Mouse (Mus musculus) retina, postnatal 7 days (tissue): Measurements from ENCODE around the gene Eps8.

Experiments used
- DNase-seq: peaks from one replicate; pipeline ENCODE4 v3.0.0-alpha.2; 2012; ENCODE audit warnings: low read depth, low spot score

Eps8 gene

DNA sequence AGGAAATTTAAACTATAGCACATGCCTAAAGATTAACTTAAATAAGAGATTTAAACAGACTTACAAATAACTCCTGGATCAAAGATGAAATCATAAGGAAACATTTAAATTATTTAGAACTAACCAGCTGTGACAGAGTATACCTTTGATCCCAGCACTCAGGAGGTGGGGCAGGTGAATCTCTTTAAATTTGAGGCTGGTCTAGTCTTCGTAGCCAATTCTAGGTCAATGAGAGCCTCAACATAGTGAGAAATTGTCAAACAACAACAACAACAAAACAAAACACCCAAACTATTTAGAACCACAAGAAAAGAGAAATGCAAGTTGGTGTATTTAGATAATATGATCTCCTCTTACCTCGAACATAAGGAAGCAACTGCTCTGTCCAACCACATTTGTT is at the start of gene Eps8:
Gene Eps8, minus strand, starts transcription at position 101 of the 400 bp plus-strand sequence.
- DNase-seq: no peak

DNA sequence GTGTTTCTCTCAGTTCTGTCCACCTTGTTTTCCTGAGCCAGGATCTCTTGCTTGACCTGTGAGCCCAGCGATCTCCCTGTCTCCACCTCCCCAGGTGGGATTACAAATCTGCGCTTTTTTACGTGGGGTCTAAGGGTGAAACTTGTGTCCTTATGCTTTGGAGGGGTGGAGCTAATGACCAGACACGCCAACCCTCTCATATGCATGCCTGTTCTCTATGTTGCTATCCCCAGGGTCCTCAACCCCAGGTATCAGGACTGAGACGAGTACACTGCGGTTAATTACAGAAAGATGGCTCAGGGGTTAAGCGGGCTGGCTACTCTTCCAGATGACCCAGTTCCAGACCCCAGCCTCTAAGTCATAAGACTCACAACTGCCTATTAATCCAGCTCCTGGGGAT is 48.8 kb upstream of the Eps8 start:
- DNase-seq: no peak

DNA sequence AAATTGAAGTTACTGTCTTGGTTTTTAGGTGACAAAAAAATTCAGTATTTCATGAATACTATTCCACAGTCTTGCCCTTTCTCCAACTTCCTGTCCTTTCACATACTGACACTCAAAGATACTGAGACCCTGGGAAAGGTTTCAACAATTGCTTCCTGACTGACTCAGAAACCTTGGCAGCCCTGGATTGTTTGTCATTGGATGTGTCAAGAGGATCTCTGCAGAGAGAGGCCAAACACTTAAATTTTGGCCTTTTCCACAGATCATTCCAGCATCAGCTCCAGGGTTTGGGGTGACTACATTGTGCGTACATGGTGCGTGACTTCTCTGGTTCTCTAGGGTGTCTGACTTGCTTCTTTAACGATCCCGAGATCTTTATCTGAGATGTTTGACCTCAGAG is 48.2 kb upstream of the Eps8 start:
- DNase-seq: no peak

DNA sequence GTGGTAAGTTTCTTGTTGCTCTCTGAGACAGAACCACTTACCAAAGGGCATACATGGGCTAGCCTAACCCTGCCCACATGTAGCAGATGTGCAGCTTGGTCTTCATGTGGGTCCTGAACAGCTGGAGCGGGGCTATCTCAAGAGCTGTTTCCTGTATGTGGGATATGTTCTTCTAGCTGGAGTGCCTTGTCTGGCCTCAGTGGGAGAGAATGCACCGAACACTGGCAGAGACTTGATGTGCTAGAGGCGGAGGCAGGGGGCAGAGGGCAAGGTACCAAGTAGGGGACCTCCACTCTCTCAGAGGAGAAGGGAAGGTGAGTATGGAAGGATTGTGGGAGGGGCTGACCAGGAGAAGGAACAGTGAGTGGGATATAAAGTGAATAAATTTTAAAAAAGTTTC is 47.5 kb upstream of the Eps8 start:
- DNase-seq: no peak

DNA sequence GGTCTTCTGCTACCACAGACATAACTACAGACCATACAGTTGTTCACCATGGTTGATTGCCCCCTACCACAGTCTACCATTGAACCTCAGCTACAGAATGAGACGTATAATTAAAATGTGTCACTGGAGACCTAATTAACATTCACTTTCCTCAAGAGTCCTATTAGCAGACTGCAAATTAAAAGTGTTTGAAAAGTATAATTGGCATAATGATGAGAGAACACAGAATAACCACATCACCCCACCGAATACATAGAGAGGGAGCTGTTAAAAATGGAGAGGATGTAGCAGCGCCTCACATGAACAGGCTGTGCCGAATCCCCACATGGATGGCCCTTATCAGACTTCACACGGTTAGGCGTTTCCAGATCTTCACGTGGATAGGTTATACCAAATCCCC is 44.8 kb upstream of the Eps8 start:
- DNase-seq: no peak

DNA sequence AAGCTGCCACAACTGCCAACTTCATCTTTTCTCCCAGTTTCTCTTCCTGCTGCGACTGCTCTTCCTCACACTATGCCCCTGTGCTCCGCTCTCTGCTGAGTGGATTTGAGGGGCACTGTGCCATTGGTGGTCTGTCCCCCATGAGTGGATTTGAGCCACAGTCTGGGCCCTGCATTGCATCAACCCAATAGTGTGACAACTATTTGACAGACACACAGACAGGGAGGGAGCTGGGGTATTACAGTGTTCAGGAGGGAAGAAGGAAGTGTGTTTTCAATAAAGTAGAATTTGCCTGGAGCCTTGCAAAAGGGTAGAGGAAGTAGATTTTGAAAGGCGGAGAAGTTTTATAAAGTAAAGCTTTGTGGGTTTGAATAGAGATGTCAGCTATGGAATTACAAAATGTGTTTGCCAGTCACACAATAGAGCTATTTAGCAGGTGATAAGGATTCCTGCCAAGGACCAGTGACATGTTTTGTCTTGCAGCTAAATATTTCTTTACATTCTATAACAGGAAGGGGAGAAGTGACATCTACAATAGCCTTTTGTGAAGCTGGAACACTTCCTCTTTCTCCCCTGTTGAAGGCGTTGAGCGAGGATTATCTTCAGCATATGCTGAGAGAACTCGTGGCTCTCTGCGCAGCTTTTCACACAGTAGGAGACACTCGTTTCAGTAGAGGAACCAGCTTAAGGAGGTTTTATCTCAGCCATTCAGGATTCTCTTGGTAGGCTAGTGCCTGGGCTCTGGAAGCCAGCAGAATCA is 41.9 kb upstream of the Eps8 start:
- no peak for DNase-seq

DNA sequence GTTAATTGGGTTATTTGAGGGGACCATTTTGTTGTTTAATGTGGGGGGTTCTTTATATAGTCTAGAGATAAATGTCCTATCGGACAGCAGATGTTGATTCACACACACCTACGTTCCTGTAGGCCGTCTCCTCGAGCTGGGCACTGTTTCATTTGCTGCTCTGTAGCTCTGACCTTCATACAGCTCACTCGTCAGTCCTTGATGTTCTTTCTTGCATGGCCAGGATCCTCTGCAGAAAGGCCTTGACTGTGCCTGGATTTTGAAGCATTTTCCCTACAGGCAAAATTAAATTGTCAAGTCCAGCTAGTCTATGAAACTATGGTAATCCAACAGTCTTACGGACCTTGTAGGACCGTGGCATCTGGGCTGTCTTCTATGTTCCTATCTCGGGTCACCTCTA is 40.4 kb upstream of the Eps8 start:
- DNase-seq: no peak

DNA sequence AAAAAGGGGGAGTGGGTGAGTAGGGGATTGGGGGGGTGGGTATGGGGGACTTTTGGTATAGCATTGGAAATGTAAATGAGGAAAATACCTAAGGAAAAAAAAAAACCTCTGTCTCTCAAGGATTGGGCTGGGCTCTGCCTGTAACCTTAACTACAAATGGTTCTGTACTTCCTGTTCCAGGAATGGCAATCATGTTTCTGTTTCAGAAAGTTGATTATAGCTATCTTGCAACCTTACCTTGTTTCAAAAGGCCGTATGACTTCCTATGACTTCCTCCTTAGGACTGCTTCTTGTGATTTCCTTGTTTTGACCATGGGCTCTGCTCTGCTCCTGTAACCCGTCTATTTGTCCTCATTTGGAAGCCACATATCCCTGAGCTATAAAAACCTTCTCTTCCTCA is 39.6 kb upstream of the Eps8 start:
- no peak for DNase-seq

DNA sequence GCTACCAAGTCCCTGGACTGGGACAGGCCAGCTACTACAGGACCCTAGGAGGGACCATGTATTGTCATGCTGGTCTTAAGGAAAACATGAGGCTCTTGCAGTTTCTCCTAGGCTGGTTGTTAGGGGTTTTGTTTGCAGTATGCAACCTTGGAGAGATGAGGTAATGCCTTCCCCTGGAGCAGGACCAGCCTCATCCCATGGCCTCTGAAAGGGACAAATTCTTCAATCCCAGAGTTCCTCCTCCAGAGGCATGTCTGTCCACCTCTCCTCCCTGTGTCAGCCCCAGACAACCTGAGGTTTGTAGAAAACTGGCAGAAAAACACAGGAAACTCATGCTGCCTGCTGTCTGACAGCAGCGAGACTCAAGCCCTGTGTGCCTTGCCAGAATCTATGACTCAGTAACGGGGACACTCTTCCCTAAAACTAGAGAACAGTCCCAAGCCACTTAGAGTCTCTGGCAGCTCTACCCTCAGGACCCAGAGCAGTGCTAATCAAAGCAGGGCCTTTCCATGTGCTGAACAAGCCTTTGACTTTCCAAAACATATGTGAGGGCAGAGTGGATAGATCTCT is 36.0 kb upstream of the Eps8 start:
- no peak for DNase-seq

DNA sequence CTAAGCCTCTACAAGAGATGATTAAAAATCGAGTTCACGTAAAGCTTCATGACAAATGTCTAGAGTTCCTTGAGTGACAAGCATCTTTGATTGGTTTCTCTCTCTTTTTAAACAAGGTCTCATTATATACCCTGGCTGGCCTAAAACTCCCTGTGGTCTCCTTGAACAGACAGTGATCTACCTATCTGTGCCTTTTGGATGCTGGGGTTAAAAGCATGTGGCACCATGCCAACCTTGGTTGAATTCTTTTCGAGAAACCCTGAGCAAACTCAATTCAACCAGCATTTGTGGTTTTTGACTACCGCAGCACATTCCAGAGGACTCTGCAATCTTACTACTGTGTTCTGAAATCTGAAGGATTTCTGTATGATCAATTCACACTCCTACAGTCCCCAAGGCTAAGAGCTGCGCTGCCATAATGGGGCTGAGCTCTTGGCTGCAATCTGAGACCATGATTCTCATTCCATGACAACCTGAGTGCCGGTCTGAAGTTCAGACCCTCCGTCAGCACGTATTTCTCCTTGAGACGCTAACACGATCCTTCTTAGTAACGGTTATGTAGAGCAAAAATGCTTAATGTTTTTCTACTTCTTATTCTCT is 33.9 kb upstream of the Eps8 start:
- no peak for DNase-seq

DNA sequence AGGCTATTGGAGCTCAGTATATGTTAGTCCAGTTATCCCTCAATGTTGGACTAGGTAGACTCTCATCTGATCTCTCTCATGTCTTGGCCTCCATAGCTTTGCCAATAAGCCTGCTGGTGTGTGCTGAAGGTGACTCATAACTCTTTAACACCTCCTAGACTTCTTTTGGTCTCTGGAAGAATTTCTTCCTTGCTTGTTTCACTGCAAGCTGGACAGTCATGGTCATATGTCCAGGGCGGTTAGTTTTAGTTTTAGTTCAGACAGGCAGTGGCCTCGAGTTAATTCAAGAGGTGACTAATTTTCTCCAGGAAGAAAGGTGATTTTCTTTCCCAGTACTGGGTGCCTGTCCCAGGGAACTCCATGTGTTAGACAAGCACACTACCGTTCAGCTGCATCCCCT is 33.4 kb upstream of the Eps8 start:
- DNase-seq: no peak

DNA sequence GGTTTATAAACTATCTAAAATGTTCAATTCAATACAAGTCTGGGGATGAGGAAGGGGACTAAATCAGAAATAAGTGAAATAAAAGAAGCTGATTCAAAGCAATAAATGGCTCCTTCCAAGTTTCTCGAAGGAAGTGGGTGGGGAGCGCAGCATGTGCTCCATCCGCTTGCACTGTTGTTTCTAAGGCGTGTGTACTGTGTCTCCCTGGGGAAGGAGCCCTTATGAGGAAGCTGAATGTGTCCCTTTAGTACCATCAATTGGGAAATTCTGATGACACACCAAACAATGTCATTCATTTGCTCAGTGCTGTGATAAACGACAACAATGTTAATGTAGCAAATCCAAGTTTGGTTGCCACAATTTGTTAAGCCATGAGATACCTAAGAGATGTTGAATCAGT is 33.0 kb upstream of the Eps8 start:
- no peak for DNase-seq

DNA sequence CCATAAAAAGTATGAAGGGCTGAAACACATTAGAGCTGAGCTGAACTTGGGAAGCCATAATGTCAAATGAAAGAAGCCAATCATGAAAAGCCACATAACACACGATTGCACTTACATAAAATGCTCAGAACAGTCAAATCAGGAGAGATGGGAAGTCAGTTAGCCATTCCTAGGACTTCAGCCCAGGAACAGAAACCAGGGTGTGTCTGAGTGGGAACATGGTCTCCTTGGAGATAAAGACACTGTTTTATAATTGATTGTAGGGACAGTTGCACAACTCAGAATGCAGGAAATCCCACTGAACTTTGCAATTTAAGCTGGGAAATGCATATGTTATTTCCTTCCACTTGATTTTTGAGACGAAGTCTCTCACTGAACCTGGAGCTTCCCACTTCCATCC is 28.0 kb upstream of the Eps8 start:
- DNase-seq: no peak

DNA sequence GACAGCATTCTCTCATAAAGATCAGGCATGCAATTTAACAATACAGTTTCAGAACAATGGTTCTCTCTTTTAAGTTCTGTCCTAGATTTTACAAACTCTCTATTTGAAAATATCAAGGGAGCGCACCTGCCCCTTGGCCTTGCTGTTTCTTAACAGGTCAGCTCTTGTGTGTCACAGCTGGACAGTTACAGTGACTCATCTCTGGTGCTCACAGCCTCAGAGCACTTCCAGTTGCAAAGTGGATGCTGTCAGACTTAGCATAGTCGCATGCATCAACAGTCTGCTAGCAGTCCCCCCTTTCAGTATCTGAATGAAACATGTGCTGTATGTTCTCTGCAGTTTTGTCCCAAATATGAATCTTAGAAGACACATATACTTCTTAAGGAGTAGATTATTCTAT is 26.3 kb upstream of the Eps8 start:
- no peak for DNase-seq

DNA sequence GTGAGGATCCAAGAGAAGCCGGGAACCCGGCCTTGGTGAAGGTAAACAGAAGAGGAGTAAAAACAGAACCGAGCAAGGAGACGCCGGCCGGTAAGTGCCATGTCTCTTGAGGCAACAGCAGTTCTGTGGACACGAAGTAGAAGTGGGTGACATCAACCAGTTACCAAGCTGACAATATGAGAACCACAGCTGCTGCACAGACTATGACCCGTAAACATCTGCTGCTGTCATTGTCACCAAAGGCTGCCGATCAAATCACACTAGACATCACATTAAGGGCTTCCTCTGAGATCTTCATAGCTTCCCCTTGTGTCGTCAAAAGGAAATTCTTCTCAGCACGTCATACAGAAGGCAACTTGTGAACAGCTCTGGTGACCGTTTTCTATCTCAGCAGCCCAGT is 21.9 kb upstream of the Eps8 start:
- DNase-seq: no peak

DNA sequence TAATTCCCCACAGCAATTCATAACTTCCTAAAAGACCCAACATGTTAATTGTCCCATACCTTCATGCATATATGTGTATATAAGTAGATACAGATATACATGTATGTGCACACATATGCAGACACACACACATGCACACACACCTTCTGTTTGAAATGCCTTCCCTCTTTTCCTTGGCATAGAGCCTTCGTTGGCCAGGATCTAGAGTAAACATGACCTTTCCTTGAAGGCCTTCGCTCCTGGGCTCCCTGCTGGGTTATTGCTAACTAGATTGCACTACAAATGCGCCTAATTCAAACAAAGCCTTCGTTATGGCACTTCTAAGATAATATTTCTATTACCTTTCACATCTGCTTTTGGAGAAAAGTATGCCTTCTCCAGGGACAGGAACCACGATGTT is 20.9 kb upstream of the Eps8 start:
- no peak for DNase-seq

DNA sequence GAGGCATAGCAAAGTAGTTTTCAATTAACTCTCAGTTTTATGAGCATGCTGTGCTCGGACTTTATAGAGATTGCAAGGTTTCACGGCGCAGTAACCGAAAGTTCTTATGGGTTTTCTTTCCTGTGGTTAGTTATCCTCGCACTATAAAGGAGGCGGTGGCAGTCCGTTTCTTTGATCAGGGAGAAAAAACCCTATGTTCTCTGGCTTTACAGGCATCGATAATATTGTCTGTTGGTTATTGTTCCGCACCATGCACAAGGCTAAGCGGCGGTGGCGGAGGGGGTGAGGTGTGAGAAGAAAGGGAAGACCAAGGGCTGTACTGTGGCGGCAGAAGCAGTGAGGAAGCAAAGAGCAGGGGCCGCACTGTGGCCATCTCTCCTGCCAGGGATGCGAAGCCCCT is 18.6 kb upstream of the Eps8 start:
- no peak for DNase-seq

DNA sequence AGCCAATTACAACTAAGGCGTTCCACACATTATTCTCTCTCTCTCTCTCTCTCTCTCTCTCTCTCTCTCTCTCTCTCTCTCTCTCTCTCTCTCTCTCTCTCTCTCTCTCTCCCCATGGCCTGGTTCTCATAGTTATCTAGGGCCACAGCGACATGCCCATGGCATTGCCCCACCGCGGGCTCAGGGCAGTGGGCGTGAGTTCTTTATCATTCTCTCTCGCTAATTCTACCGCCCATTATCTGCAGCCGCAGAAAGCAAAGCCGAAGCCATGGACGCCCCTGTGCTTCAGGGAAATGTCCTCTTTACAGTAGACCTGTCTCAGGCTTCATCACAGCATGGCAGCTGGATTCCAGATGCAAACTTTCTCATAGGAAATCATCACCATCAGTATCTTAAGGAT is 16.9 kb upstream of the Eps8 start:
- no peak for DNase-seq

DNA sequence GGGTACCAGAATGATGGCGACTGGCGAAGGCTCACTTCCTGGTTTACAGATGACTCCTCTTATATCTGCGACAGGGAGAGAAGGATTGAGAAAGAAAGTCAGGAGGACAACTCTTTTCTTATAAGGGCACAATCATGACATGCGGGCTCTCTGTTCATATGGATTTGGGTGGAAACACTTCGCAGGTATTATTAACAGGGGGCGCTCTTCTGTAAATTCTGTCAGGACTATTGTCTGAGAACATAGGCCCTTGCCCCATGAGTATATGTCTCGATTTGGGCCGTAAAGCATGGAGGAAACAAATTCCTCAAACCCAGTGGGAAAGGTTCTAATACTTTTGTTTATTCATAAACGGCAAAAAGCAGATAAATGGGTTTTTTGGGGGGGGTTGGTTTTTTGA is 16.1 kb upstream of the Eps8 start:
- no peak for DNase-seq

DNA sequence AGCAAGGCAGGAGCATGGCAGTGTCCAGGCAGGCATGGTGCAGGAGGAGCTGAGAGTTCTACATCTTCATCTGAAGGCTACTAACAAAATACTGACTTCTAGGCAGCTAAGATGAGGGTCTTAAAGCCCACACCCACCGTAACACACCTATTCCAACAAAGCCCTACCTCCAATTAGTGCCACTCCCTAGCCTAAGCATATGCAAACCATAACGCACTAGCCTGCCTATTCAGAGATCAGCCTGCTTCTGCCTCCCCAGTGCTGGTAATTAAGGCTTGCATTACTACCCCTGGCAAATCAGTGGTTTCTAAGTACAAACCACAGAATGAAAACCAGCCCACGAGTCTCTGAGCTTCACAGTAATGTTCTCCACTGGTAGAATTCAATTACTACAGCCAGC is 15.2 kb upstream of the Eps8 start:
- no peak for DNase-seq

DNA sequence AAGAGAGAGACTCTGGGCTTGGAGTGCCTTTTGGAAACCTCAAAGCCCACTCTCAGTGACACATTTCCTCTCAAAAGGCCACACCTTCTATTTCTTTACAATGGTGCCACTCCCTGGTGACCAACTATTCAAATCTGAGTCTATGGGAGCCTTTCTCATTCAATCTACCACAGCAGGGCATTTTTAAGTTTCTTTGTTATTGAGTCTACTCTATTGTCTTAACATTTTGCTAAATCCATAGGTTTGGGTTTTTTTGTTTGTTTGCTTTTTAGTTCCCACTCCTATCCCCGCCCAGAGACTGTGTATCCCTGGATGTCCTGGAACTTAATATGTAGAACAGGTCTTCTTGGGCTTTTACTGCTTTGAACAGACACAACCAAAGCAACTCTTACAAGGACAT is 14.8 kb upstream of the Eps8 start:
- no peak for DNase-seq

DNA sequence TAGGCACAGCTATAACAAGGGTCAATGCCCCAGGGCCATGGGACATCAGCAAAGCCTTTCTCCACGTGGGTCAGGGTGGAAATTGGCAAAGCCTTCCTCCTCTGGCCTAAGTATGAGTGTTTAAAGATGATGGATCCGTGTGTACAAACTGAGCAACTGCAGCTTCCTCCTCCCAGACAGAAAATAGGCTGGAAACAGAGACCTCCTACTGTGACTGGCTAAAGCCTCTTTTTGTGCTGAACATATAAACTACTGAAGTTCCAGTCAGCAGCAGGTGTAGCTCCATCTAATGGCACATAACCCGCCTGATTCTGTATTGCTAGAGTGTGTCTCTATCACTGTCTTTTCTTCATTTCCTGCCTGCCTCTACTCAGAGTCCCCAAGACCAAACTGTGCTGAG is 13.7 kb upstream of the Eps8 start:
- DNase-seq: no peak

DNA sequence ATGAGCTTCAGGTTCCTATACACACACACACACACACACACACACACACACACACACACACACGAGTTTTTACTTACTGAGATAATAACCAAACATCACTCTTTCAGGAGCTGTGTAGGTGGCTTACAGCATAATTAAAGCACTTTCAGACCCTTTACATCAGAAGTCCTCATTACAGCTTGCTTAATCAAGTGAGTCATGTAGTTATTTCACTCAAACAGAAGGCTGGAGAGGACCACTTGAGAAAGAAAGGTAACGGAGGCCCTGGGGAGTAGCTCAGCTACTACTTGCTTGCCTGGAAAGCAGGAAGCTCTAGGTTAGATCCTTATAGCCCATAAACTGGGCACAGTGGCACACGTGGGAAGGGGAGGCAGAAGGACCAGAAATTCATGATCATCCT is 13.0 kb upstream of the Eps8 start:
- no peak for DNase-seq

DNA sequence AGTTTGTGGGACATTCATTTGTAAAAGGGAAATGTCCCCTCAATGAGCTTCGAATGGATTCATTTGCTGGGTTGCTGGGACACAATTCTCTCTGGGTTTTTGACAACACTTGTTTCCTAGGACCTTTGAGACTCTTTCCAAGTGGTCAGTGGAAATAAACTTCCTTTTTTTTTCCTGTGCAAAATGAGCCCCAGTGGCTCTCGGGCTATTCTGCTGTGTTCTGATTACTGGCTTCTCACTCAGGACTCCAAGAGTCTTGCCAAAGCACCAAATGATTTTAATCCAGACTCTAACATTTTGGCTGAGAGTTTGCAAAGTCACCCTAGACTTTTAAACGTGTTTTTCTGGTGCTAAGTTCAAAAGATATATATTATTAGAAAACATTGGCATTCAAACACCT is 10.3 kb upstream of the Eps8 start:
- no peak for DNase-seq
